Mouse (Mus musculus): ENCODE results near the gene Ing1. TPM values are rescaled to one million over a fixed set of nuclear protein-coding genes. Genes with fewer than 3 reads are reported as not detected.

Gene Ing1
- polyA plus RNA-seq, 1 experiment = 21.8 TPM

DNA sequence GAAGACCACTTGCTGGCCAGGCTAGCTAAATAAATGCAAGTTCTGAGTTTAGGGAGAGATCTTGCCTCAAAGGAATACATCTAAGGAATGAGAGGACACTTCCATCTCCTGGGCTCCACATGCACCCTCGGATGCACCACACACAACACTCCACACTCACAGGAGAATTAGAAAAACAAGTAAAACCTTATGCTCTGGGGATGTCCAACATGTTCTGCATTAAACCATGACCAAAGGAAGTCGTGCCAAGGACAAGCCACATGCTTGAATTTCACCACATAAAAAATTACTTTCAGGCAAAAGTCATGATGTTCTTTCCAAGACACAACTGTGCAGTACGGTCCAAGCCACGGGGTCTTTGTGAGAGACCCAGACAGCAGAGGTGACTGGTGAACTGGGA is 36.5 kb downstream of the Ing1 start:
- no peak overlapping the region for H3ac ChIP-seq (ENCODE audit: control insufficient read depth, insufficient read length)
- TF ChIP-seq E2F4 (IDR thresholded peaks at IDR 0.05; ENCODE audit: insufficient read depth) = no peak
- TF ChIP-seq TCF3 (IDR thresholded peaks at IDR 0.05; ENCODE audit: insufficient read length, low read depth) = no peak
- TF ChIP-seq SRF (IDR thresholded peaks at IDR 0.05; ENCODE audit: control insufficient read depth, insufficient read length, low read depth) = no peak
- TF ChIP-seq REST (IDR thresholded peaks at IDR 0.05; ENCODE audit: insufficient read depth, insufficient read length) = no peak
- TF ChIP-seq POLR2AphosphoS2 (IDR thresholded peaks at IDR 0.05; ENCODE audit: insufficient read length, low read depth) = no peak
- TF ChIP-seq MYOD1 (IDR thresholded peaks at IDR 0.05; ENCODE audit: control insufficient read depth in 1 of 3, insufficient read length in 2 of 3, low read depth in 2 of 3) = no peak
- TF ChIP-seq TCF12 (IDR thresholded peaks at IDR 0.05; ENCODE audit: insufficient read depth, poor library complexity, severe bottlenecking) = no peak
- no peak for TF ChIP-seq POLR2A (IDR thresholded peaks at IDR 0.05; ENCODE audit: insufficient read length, low read depth)
- TF ChIP-seq MAX (IDR thresholded peaks at IDR 0.05; ENCODE audit: low read depth) = no peak
- TF ChIP-seq CEBPB (IDR thresholded peaks at IDR 0.05; ENCODE audit: insufficient read depth, poor library complexity, severe bottlenecking) = no peak
- no peak for TF ChIP-seq USF1 (IDR thresholded peaks at IDR 0.05; ENCODE audit: low read depth)
- TF ChIP-seq MYOG (IDR thresholded peaks at IDR 0.05; ENCODE audit: control insufficient read depth in 1 of 3, insufficient read depth in 1 of 3, insufficient read length in 2 of 3, low read depth in 2 of 3) = no peak
- H3K27me3 ChIP-seq (ENCODE audit: control insufficient read depth, insufficient read depth, insufficient read length) = peaks cover 5% of the 10 kb centered on the region
- no peaks in the 10 kb centered on the region for H3K36me3 ChIP-seq (ENCODE audit: control insufficient read depth, insufficient read depth)
- H3K79me2 ChIP-seq (ENCODE audit: control insufficient read depth, insufficient read depth) = no peaks in the 10 kb centered on the region
- H3K4me2 ChIP-seq (ENCODE audit: low read depth) = no peak overlapping the region
- no peak overlapping the region for H3K4me3 ChIP-seq

DNA sequence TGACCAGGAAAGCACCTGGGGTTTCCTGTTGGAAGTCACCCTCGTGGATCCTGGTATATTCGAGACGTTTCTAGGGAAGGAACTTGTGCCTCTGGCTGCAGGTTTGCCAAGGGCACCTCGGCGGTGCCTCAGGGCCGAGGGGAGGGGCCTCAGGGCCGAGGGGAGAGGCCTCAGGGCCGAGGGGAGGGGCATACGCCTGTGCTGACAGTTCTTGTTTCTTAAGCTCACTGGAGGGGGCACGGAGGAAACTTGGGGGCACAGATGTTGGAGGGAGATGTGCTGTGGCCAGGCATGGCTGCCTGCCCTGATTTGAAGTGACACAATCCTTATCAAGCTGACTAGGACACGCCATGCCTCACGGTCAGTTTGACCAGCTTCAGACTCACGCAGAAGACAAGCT is 36.9 kb downstream of the Ing1 start:
- Histone ChIP-seq H3K79me2 (ENCODE audit: control insufficient read depth, insufficient read depth) (no peaks in the 10 kb centered on the region), H3K36me3 (ENCODE audit: control insufficient read depth, insufficient read depth) (no peaks in the 10 kb centered on the region), H3K4me3 (no peak overlapping the region), H3ac (ENCODE audit: control insufficient read depth, insufficient read length) (no peak overlapping the region), H3K27me3 (ENCODE audit: control insufficient read depth, insufficient read depth, insufficient read length) (peaks cover 5% of the 10 kb centered on the region), H3K4me2 (ENCODE audit: low read depth) (no peak overlapping the region)
- TF ChIP-seq POLR2A (IDR thresholded peaks at IDR 0.05; ENCODE audit: insufficient read length, low read depth) = no peak
- TF ChIP-seq TCF3 (IDR thresholded peaks at IDR 0.05; ENCODE audit: insufficient read length, low read depth) = no peak
- no peak for TF ChIP-seq POLR2AphosphoS2 (IDR thresholded peaks at IDR 0.05; ENCODE audit: insufficient read length, low read depth)
- TF ChIP-seq SRF (IDR thresholded peaks at IDR 0.05; ENCODE audit: control insufficient read depth, insufficient read length, low read depth) = no peak
- TF ChIP-seq USF1 (IDR thresholded peaks at IDR 0.05; ENCODE audit: low read depth) = no peak
- TF ChIP-seq MAX (IDR thresholded peaks at IDR 0.05; ENCODE audit: low read depth) = no peak
- no peak for TF ChIP-seq CEBPB (IDR thresholded peaks at IDR 0.05; ENCODE audit: insufficient read depth, poor library complexity, severe bottlenecking)
- TF ChIP-seq TCF12 (IDR thresholded peaks at IDR 0.05; ENCODE audit: insufficient read depth, poor library complexity, severe bottlenecking) = no peak
- TF ChIP-seq MYOG (IDR thresholded peaks at IDR 0.05; ENCODE audit: control insufficient read depth in 1 of 3, insufficient read depth in 1 of 3, insufficient read length in 2 of 3, low read depth in 2 of 3) = no peak
- TF ChIP-seq MYOD1 (IDR thresholded peaks at IDR 0.05; ENCODE audit: control insufficient read depth in 1 of 3, insufficient read length in 2 of 3, low read depth in 2 of 3) = no peak
- TF ChIP-seq REST (IDR thresholded peaks at IDR 0.05; ENCODE audit: insufficient read depth, insufficient read length) = no peak

DNA sequence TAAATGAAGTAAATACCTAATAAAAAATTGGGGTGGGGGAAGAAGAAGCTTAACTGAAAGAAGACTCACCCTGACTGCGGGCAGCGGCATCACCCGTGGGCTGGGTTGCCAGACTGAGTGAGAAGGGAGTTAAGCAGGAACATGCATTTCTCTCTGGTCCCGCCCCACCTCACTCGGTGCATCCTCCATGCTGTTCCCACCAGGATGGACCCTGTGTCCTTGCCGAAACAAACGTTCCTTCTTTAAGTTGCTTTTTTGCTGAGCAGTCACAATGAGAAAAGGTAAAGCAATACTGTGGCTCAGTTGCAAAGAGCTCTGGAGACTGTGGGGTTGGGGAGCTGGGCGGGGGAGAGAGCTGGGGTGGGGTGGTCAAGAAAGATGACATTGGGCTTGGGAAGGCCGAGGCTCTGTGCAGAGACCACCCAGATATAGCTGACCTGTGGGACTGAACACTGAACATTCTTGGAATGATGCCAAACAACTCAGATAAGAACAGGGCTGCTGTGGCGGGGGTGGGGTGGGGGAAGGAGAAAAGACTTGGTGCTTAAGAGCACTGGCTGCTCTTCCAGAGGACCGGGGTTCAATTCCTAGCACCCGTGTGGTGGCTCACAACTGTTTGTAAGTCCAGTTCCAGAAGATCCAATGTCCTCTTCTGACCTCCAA is 38.0 kb downstream of the Ing1 start:
- Histone ChIP-seq H3ac (ENCODE audit: control insufficient read depth, insufficient read length) (no peak overlapping the region), H3K36me3 (ENCODE audit: control insufficient read depth, insufficient read depth) (no peaks in the 10 kb centered on the region), H3K79me2 (ENCODE audit: control insufficient read depth, insufficient read depth) (no peaks in the 10 kb centered on the region), H3K4me3 (no peak overlapping the region), H3K4me2 (ENCODE audit: low read depth) (no peak overlapping the region), H3K27me3 (ENCODE audit: control insufficient read depth, insufficient read depth, insufficient read length) (peaks cover 5% of the 10 kb centered on the region)
- TF ChIP-seq TCF12 (IDR thresholded peaks at IDR 0.05; ENCODE audit: insufficient read depth, poor library complexity, severe bottlenecking) (no peak), MYOG (IDR thresholded peaks at IDR 0.05; ENCODE audit: control insufficient read depth in 1 of 3, insufficient read depth in 1 of 3, insufficient read length in 2 of 3, low read depth in 2 of 3) (no peak), POLR2AphosphoS2 (IDR thresholded peaks at IDR 0.05; ENCODE audit: insufficient read length, low read depth) (no peak), REST (IDR thresholded peaks at IDR 0.05; ENCODE audit: insufficient read depth, insufficient read length) (no peak), USF1 (IDR thresholded peaks at IDR 0.05; ENCODE audit: low read depth) (no peak), TCF3 (IDR thresholded peaks at IDR 0.05; ENCODE audit: insufficient read length, low read depth) (no peak), POLR2A (IDR thresholded peaks at IDR 0.05; ENCODE audit: insufficient read length, low read depth) (no peak)

DNA sequence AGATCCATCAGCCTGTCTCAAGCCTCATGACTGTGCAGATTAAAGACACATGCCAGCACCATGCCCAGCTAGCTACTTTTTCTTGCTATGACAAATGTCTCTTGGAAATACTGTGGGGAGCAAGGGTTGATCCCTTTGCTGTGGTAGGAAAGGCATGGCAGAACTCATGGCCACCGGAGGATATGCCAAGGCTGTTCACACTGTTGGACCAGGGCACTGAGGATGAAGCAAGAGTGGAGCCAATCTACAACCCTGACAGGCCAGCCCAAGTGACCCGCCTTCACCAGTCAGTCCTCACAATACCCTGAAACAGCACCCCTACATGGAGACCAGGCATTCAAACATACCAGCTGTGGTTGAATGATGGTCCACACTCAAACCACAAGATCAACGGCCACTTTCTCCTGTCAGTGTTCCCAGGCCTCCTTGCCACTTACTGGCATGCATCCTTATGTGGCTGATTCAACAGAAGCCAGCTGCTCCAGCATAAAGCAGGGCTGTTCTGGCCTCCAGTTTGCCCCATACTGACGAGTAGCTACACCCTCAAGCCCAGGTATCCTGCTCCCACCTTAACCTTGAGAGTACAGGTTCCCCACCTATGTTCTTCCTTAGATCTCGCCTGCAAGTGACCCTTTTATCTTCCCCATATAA is 45.1 kb downstream of the Ing1 start:
- Histone ChIP-seq H3K4me3 (no peak overlapping the region), H3K79me2 (ENCODE audit: control insufficient read depth, insufficient read depth) (no peaks in the 10 kb centered on the region), H3K27me3 (ENCODE audit: control insufficient read depth, insufficient read depth, insufficient read length) (no peaks in the 10 kb centered on the region), H3ac (ENCODE audit: control insufficient read depth, insufficient read length) (no peak overlapping the region), H3K36me3 (ENCODE audit: control insufficient read depth, insufficient read depth) (no peaks in the 10 kb centered on the region), H3K4me2 (ENCODE audit: low read depth) (no peak overlapping the region)
- peak in 2 of 3 experiments; percentile 59 to 78 for TF ChIP-seq MYOG (IDR thresholded peaks at IDR 0.05; ENCODE audit: control insufficient read depth in 1 of 3, insufficient read depth in 1 of 3, insufficient read length in 2 of 3, low read depth in 2 of 3)
- peak in 1 of 3 experiments; percentile 62 for TF ChIP-seq MYOD1 (IDR thresholded peaks at IDR 0.05; ENCODE audit: control insufficient read depth in 1 of 3, insufficient read length in 2 of 3, low read depth in 2 of 3)
- TF ChIP-seq SRF (IDR thresholded peaks at IDR 0.05; ENCODE audit: control insufficient read depth, insufficient read length, low read depth) = no peak

Measured in myocyte (in vitro differentiated cells).